In the genomic region with DNA sequence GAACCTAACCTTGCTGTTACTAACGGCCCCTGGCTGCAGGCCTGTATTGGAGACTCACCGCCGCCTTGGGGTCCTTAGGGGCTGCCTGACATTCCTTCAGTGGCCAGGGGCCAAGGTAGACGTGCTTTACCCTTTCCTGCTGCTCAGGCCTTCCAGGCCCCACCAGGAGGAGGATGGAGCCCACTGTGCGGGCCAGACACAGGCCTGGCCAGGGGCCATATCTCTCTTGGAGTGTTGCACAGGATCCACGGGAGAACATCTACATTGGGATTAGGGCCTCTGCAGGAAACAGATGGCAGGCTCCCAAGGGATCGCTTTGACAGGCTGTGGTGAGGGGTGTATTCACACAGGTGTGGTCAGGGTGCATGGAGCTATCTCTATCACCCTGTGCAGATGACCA, we compare ENCODE assay signal across 14 mouse cellular contexts. TPM values are rescaled to one million over a fixed set of nuclear protein-coding genes. Genes with fewer than 3 reads are reported as not detected.
DNase-seq lines count a peak whose midpoint lies in the region; ATAC-seq lines count a peak whose summit lies in the region.
"Had no signal": no experiment of that assay in that cellular context is flagged by ENCODE, and none has a peak within 500 bp of the region (broad histone marks: within the 10 kb centered on the region; RNA-seq: fewer than 3 reads in every experiment).

No protein-coding gene starts in this region.

- H3K27me3 ChIP-seq in embryonic facial prominence, embryonic 10.5 days (replicated peaks; ENCODE audit: low read depth, poor library complexity, severe bottlenecking) = no peaks in the 10 kb centered on the region
- H3K27me3 ChIP-seq in heart, embryonic 14.5 days (ENCODE audit: control insufficient read depth, insufficient read depth, low read length) = no peaks in the 10 kb centered on the region
- H3K27me3 ChIP-seq in hindbrain, embryonic 10.5 days (ENCODE audit: insufficient read depth, poor library complexity, severe bottlenecking) = no peaks in the 10 kb centered on the region

- H3K4me2 ChIP-seq in heart, embryonic 14.5 days (ENCODE audit: low read length) = no peak overlapping the region

- WGBS in embryonic facial prominence, embryonic 10.5 days = 74% methylated on average over 7 of the region's 7 CpGs
- 22% methylated on average over 7 of the region's 7 CpGs for WGBS in heart, embryonic 14.5 days
- WGBS in hindbrain, embryonic 10.5 days = 75% methylated on average over 7 of the region's 7 CpGs

- peak overlapping the region; percentile 59 for H3K27ac ChIP-seq in embryonic facial prominence, embryonic 10.5 days (replicated peaks)
- H3K27ac ChIP-seq in heart, embryonic 14.5 days (replicated peaks in 1 of 2; ENCODE audit: control insufficient read depth in 1 of 2, insufficient read depth in 1 of 2, low read depth in 2 of 2, low read length in 2 of 2) = peak overlapping the region; percentile 53 to 67
- no peak overlapping the region for H3K27ac ChIP-seq in hindbrain, embryonic 10.5 days
- H3K27ac ChIP-seq: hindbrain, postnatal 0 days; macrophage had no signal

- no peak overlapping the region; the same call in 1 of the 2 replicates for H3K9ac ChIP-seq in heart, embryonic 14.5 days (ENCODE audit: low read length)

- H3K9me3 ChIP-seq in embryonic facial prominence, embryonic 10.5 days = no peaks in the 10 kb centered on the region
- H3K9me3 ChIP-seq in heart, embryonic 14.5 days (ENCODE audit: control insufficient read depth, low read length) = no peaks in the 10 kb centered on the region
- H3K9me3 ChIP-seq in hindbrain, embryonic 10.5 days = no peaks in the 10 kb centered on the region

- peak; percentile 54 for ATAC-seq in heart, embryonic 14.5 days (ENCODE audit: insufficient number of reproducible peaks, insufficient read depth, low FRiP score, low read depth)
- ATAC-seq: forebrain, embryonic 14.5 days; hindbrain, postnatal 0 days had no signal

- H3K4me1 ChIP-seq in embryonic facial prominence, embryonic 10.5 days = peaks cover 49% of the 10 kb centered on the region
- H3K4me1 ChIP-seq in heart, embryonic 14.5 days (ENCODE audit: control insufficient read depth in 2 of 2, insufficient read depth in 2 of 2, low read length in 2 of 2) = peaks cover 41 to 49% of the 10 kb centered on the region in 2 experiments
- H3K4me1 ChIP-seq in hindbrain, embryonic 10.5 days (replicated peaks) = peaks cover 45% of the 10 kb centered on the region

- no peak overlapping the region for H3K4me3 ChIP-seq in embryonic facial prominence, embryonic 10.5 days
- no peak overlapping the region for H3K4me3 ChIP-seq in heart, embryonic 14.5 days (ENCODE audit: control insufficient read depth in 1 of 2, insufficient read depth in 1 of 2, low read depth in 1 of 2, low read length in 2 of 2)
- no peak overlapping the region for H3K4me3 ChIP-seq in hindbrain, embryonic 10.5 days

- DNase-seq in heart, adult 11 months = peak; percentile 99
- DNase-seq in heart, adult 8-10 months (ENCODE audit: low spot score) = no peak
- DNase-seq in embryonic facial prominence, embryonic 10.5 days (ENCODE audit: low spot score) = no peak
- DNase-seq in kidney, postnatal 36 days = peak; percentile 74 to 76
- DNase-seq in urinary bladder, postnatal 10 days (ENCODE audit: low spot score) = no peak
- DNase-seq in hindbrain, embryonic 10.5 days (ENCODE audit: low spot score) = no peak
- DNase-seq in right cerebral cortex, postnatal 10 days (ENCODE audit: low spot score in 2 of 2) = no peak
- DNase-seq: embryo, embryonic 11 days; right cerebral cortex, postnatal 25 days; thymus, adult 2 months had no signal

- H3K36me3 ChIP-seq in embryonic facial prominence, embryonic 10.5 days (replicated peaks) = no peaks in the 10 kb centered on the region
- H3K36me3 ChIP-seq in heart, embryonic 14.5 days (ENCODE audit: control insufficient read depth, insufficient read depth, low read length) = no peaks in the 10 kb centered on the region
- no peaks in the 10 kb centered on the region for H3K36me3 ChIP-seq in hindbrain, embryonic 10.5 days

RNA-seq across cellular contexts. Expression of a gene that starts 3.6 kb away (rescaled TPM):
- 100 to 1,000 TPM; 111 to 143 (median 126) TPM for total RNA-seq in heart, adult 8-10 months (2022)
- polyA plus RNA-seq in embryonic facial prominence, embryonic 10.5 days (2016; fragmentation: Nextera tagmentation; extraction: Ambion mirVana) = 23.7 and 25.5 TPM in 2 replicates
- polyA plus RNA-seq in heart, embryonic 14.5 days (2014; fragmentation: Nextera tagmentation; extraction: Ambion mirVana) = 146 and 148 TPM in 2 replicates
- 28.8 and 35.8 TPM in 2 replicates for polyA plus RNA-seq in hindbrain, embryonic 10.5 days (2016; fragmentation: Nextera tagmentation; extraction: Ambion mirVana)

RNA-seq across cellular contexts. Expression of a gene that starts 21.3 kb away (rescaled TPM):
- 100 to 1,000 TPM; 656 to 809 (median 697) TPM for total RNA-seq in heart, adult 8-10 months (2022)
- 20.5 and 24.7 TPM in 2 replicates for polyA plus RNA-seq in embryonic facial prominence, embryonic 10.5 days (2016; fragmentation: Nextera tagmentation; extraction: Ambion mirVana)
- 336 and 355 TPM in 2 replicates for polyA plus RNA-seq in heart, embryonic 14.5 days (2014; fragmentation: Nextera tagmentation; extraction: Ambion mirVana)
- polyA plus RNA-seq in hindbrain, embryonic 10.5 days (2016; fragmentation: Nextera tagmentation; extraction: Ambion mirVana) = 26.9 and 37.6 TPM in 2 replicates

RNA-seq across cellular contexts. Expression of a gene that starts 43.3 kb away (rescaled TPM):
- total RNA-seq in heart, adult 8-10 months (2022) = 100 to 1,000 TPM; 102 to 131 (median 114) TPM
- 17.1 and 17.3 TPM in 2 replicates for polyA plus RNA-seq in embryonic facial prominence, embryonic 10.5 days (2016; fragmentation: Nextera tagmentation; extraction: Ambion mirVana)
- polyA plus RNA-seq in heart, embryonic 14.5 days (2014; fragmentation: Nextera tagmentation; extraction: Ambion mirVana) = 11.0 and 12.2 TPM in 2 replicates
- 12.7 and 14.1 TPM in 2 replicates for polyA plus RNA-seq in hindbrain, embryonic 10.5 days (2016; fragmentation: Nextera tagmentation; extraction: Ambion mirVana)

RNA-seq across cellular contexts. Expression of a gene that starts 55.9 kb away (rescaled TPM):
- 10 to 100 TPM; 15.6 to 23.2 (median 20.7) TPM for total RNA-seq in heart, adult 8-10 months (2022)
- 25.1 and 26.4 TPM in 2 replicates for polyA plus RNA-seq in embryonic facial prominence, embryonic 10.5 days (2016; fragmentation: Nextera tagmentation; extraction: Ambion mirVana)
- polyA plus RNA-seq in heart, embryonic 14.5 days (2014; fragmentation: Nextera tagmentation; extraction: Ambion mirVana) = 33.4 and 35.7 TPM in 2 replicates
- polyA plus RNA-seq in hindbrain, embryonic 10.5 days (2016; fragmentation: Nextera tagmentation; extraction: Ambion mirVana) = 19.8 and 21.0 TPM in 2 replicates

Comparison
In these comparisons a context has a peak if more than half of its experiments do, and no peak if none do; other contexts are left out.
1. DNase-seq: peak in heart, adult 11 months (single experiment) and kidney, postnatal 36 days (2 of 2); none in heart, adult 8-10 months (single experiment), embryonic facial prominence, embryonic 10.5 days (single experiment), urinary bladder, postnatal 10 days (single experiment), hindbrain, embryonic 10.5 days (single experiment) and right cerebral cortex, postnatal 10 days (0 of 2).